Mouse (Mus musculus) adrenal gland, adult 18-20 months (tissue): ENCODE measurements around the gene Dynll2. TPM values are rescaled to one million over a fixed set of nuclear protein-coding genes. Genes with fewer than 3 reads are reported as not detected.

Source experiments
- DNase-seq, 2 experiments: peaks; one replicate each; pipeline ENCODE4 v3.0.0; 2021 to 2022; ENCODE audit warnings: low spot score in 2 of 2
- long read RNA-seq, 2 experiments: library from polyadenylated mRNA; stranded (forward); transcript quantifications; one replicate each; pipeline ENCODE4 v2.0.0; 2021
- total RNA-seq, 2 experiments: library from RNA; stranded (reverse); gene quantifications; 1 replicate in 1 of 2; 2 replicates in 1 of 2; pipeline ENCODE4 v1.2.3; 2021

The Dynll2 gene
- 100 to 1,000 TPM; 222 to 233 TPM for total RNA-seq
- long read RNA-seq, experiment 1, transcript Dynll2-201 (3 exons, 2,476 nt), result major isoform, 64 of 76 reads
- long read RNA-seq, experiment 1, partial matches to known transcripts, result 11 of 76 reads
- long read RNA-seq, experiment 1, other reads (novel, unspliced or antisense), result 1 of 76 reads
- long read RNA-seq, experiment 2, transcript Dynll2-201 (3 exons, 2,476 nt), result major isoform, 100 of 122 reads
- long read RNA-seq, experiment 2, partial matches to known transcripts, result 0 of 122 reads
- long read RNA-seq, experiment 2, other reads (novel, unspliced or antisense), result 21 of 122 reads

GRCm38 (mm10) chr11:87986831-87987793, at the start of gene Dynll2:
TSS of gene Dynll2 (minus strand) at chr11:87987533.
- peak; percentile 83 to 84 for DNase-seq

GRCm38 (mm10) chr11:88036761-88037251, 49.5 kb upstream of the Dynll2 start:
- peak; percentile 24 to 29 for DNase-seq

DNA sequence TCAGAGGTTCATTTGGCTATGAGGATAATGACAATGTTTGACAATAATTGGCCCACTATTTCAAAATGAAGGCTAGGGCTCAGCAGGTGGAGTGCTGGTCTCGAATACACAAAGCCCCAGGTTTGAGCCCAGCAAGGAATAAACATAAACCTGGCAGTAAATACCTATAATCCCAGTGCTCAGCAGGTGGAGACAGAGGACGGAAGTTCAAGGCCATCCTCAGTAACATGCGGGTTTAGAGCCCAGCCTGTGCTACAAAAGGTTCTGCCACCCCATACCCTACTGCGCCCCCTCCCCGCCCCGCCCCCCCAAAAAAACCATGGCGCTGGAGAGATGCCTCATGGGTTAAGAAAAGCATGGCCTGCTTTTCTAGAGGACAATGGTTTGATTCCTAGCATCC, 48.6 kb upstream of the Dynll2 start:
- no peak for DNase-seq

GRCm38 (mm10) chr11:88031753-88032152, 44.4 kb upstream of the Dynll2 start:
- DNase-seq, result no peak

GRCm38 (mm10) chr11:88030836-88031235, 43.5 kb upstream of the Dynll2 start:
- DNase-seq, result no peak

DNA sequence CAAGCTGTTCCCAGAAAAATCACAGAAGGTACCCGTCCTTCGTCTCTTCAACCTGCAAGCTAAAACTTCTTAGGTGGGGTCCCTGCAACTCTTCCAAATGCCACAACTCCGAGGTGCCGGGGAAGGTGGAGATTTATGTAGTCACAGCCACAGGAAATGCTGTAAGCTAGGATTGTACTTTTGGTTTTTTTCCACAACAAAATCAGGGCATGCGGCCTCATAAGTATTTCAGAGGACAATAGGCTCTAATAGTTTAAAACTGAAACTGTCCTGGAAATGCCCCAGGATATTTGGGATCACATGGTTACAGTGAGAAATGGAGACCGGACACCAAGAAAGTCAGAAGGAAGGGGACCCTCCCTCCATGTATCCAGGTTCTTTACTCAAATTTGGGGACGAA, 42.9 kb upstream of the Dynll2 start:
- no peak for DNase-seq

DNA sequence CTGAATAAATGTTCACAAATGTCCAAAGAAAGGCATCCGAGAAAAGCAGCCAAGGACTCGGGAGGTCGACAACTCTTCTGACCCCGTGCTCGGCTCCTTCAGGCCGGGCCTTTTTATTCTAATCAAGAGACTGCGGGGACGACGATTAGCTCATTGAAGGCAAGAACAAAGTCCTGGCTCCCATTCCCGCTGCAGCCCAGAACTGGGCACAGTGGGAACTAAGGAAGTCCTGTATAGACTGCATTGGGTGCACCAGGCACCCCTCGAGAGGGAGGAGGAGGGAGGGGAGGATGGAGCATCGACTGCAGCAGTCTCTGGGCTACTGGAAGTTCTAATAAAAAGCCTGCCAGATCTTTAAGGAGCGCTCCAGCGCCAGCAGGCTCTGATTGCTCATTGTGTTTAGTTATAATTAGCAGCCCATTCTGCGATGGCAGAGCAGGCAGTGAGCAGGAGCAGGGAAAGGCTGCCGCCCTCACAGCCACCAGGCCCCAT, 40.9 kb upstream of the Dynll2 start:
- DNase-seq, result no peak

GRCm38 (mm10) chr11:88027391-88028035, 40.2 kb upstream of the Dynll2 start:
- DNase-seq, result no peak

DNA sequence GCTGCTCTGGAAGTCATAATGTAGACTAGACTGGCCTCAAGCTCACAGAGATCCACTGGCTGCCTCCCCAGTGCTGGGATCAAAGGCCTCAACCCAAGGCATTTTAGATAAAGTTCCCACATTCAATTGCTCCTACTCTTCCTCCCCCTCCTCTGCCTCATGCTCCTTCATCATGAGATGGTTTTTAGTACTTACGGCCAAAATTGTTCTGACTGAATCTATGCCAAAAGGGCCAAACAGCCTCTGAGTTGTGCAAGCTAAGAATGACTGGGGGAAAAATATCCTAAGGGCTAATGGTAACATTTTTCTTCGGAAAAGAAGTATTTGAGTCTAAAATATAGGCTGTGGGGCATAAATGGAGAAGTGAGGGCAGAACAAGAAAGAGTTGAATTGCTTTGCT, 36.6 kb upstream of the Dynll2 start:
- no peak for DNase-seq

DNA sequence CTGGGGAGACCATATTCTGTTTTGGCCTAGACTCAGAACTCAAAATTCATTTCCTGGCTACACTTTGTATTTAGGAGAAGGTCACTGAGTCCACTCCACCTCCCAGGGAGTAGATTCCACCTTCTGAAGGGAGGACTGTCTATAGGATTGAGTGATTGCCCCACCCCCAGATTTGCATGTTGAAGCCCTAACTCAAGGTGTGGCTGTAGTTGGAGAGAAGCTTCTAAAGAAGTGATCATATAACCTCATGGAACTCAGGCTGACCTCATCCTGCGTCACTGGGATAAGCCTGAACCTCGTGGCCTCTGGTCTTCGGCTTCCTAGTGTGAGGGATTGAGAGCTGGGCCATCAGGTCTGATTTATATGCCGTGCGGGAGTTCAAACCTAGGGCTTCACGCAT, 28.5 kb upstream of the Dynll2 start:
- no peak for DNase-seq

GRCm38 (mm10) chr11:88015161-88015560, 27.8 kb upstream of the Dynll2 start:
- DNase-seq, result no peak

DNA sequence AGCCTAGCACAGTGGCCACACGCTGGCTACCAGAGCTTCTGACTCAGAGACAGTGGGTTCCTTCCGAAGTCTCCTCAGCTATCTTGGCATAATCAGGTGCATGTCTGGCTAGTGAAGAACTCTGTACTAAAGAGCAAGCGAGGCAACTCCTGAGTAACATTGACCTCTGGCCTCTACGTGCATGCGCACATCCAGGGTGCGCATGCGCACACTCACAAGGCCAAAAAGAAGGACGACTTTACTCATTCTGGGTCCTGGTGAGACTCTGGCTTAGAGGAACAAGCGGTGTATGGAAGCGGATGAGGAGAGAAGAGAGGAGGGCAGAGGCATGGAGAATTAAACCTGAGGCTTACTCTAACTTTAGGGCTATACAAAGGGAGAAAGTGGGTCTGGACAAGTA, 26.3 kb upstream of the Dynll2 start:
- DNase-seq, result no peak

DNA sequence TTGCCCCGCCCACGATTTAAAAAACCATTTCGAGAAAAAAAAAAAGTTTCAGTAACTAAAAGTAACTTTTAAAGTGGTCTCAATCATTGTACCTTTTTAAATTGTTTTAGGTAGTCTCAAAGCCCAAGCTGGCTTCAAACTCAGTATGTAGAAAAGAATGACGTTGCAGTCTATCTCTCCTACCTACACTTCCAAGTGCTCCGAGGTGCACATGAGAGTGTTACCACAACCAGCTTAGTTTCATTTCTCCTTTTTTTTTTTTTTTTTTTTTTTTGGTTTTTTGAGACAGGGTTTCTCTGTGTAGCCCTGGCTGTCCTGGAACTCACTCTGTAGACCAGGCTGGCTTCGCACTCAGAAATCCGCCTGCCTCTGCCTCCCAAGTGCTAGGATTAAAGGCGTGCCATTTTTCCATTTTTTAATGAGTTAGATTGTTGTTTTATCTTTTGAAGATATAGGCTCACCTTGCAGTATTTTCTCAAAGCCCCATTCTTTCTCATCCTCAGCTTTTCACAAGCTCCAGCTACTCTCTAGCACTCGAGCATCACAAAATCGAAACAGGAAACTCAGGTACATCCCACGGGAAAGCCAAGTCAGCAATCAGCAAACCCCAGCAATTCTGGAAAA, 25.4 kb upstream of the Dynll2 start:
- no peak for DNase-seq

DNA sequence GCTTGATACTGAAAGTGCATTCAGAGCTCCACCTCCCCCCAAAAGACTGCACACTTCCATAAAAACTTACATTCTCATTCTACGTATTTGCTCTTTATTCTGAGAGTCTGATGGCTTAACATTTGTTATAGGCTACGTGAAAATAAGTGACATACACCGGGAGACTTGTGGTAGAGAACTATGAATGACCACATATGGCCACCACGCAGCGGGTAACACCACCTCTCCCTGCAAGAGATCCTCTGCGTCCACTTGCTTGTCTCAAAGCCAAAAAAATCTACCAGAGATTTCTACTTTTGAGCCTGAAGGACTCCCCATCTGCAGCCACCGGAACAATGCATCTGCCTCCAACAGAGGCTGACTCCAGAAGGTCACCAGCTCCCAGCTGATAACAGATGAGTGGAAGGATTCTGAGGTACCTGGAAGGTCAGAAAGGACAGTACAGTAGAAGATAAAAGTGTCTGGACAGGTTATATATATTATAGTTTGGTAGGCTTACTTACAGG, 24.6 kb upstream of the Dynll2 start:
- no peak for DNase-seq

- no peak for DNase-seq
These were observed 24.0 kb upstream of the Dynll2 start for GRCm38 (mm10) chr11:88011208-88011913.

- no peak for DNase-seq
These were observed 22.3 kb upstream of the Dynll2 start for GRCm38 (mm10) chr11:88009542-88010190.

GRCm38 (mm10) chr11:88008641-88009040, 21.3 kb upstream of the Dynll2 start:
- DNase-seq, result no peak

- no peak for DNase-seq
These were observed 16.8 kb upstream of the Dynll2 start for GRCm38 (mm10) chr11:88004123-88004522.

DNA sequence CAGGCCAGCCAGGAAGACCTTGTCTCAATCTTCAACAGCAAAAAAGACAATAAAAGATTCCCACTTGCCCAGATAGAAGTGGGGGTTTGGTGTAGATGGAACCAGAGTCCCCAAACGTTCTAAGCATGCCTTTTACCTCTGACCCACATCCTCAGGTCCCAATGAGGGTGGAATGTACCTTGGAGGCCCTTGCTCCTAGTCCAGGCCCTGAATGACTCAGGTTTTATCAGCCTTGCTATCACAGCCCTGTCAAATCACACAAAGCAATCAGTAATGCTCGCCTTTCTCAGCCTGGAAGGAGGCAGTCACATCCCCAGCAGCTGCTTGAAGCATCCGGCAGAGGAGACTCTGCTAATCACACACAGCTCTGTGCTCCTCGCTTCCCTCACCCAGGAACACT, 15.4 kb upstream of the Dynll2 start:
- no peak for DNase-seq

DNA sequence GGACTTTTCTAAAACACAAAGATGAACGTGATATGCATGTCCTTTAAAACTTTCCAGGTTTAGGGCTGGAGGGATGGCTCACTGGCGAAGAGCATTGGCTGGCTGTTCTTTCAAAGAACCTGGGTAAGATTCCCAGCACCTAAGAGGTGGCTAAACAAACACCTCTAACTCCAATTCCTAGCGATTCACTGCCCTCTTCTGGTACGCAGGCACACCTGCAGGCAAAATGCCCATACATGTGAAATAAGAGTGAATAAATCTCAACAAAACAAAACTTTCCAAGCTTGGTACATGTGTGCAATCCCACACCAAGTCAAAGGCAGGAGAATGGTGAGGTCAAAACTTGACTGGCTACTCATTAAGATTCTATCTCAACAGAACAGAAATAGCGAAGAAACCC, 12.4 kb upstream of the Dynll2 start:
- DNase-seq, result no peak
